Mouse (Mus musculus) liver, adult 2 months (tissue): ENCODE results near the gene Vmn1r223.

Source experiments
- CTCF ChIP-seq: fragments of 200-500 bp; IDR thresholded peaks from 2 replicates; pipeline ENCODE4 v1.5.1; 2011; ENCODE audit warnings: low read depth, low read length, control low read depth
- POLR2A ChIP-seq: fragments of 200-500 bp; IDR thresholded peaks from 2 replicates; pipeline ENCODE4 v1.6.1; 2011; ENCODE audit warnings: low read length, control low read depth; ENCODE audit not compliant: insufficient read depth; ENCODE audit errors: extremely low read depth

- TF ChIP-seq POLR2A (no peak), CTCF (no peak)
Observed at GRCm38 (mm10) chr13:23286721-23287362, 39.9 kb downstream of the Vmn1r223 start.
